Mouse (Mus musculus) kidney, adult 11 months (tissue): ENCODE results near the gene Crat.

ENCODE experiments used
- DNase-seq: peaks from one replicate; pipeline ENCODE4 v3.0.0; 2022

The Crat gene

GRCm38 (mm10) chr2:30365281-30366069, 50.1 kb downstream of the Crat start:
- peak; percentile 40 for DNase-seq

GRCm38 (mm10) chr2:30363773-30364650, 51.6 kb downstream of the Crat start, which contains the start of gene Miga2:
Miga2 (plus strand) TSS chr2:30364233.
- peak; percentile 100 for DNase-seq

- no peak for DNase-seq
Observed at GRCm38 (mm10) chr2:30362865-30363264, 52.7 kb downstream of the Crat start.

- peak; percentile 35 for DNase-seq
Observed at GRCm38 (mm10) chr2:30360626-30361025, 55.0 kb downstream of the Crat start.

GRCm38 (mm10) chr2:30358533-30359531, 56.8 kb downstream of the Crat start, which contains the start of gene Sh3glb2:
Sh3glb2 (minus strand) TSS chr2:30359337.
- DNase-seq: peak; percentile 71

GRCm38 (mm10) chr2:30357552-30358510, 57.8 kb downstream of the Crat start:
- no peak for DNase-seq

- no peak for DNase-seq
Observed at GRCm38 (mm10) chr2:30356906-30357305, 58.7 kb downstream of the Crat start.

- DNase-seq: no peak
Observed at GRCm38 (mm10) chr2:30356266-30356665, 59.3 kb downstream of the Crat start.

GRCm38 (mm10) chr2:30355861-30356260, 59.8 kb downstream of the Crat start:
- no peak for DNase-seq

GRCm38 (mm10) chr2:30351149-30351548, 64.5 kb downstream of the Crat start:
- no peak for DNase-seq
